Mouse (Mus musculus): ENCODE results near the gene Polg2.
A peak's percentile ranks its signal among the peaks of the same experiment; 100 is the strongest.
"Not testable (repeated sequence)": the region's sequence is repeated elsewhere in the genome, so short reads cannot be mapped to it uniquely, and the experiment has no call there.

The Polg2 gene

GRCm38 (mm10) chr11:106779388-106780088, at the start of gene Polg2:
Gene Polg2, minus strand, starts transcription at chr11:106779537.
- peak; percentile 91 to 92 for DNase-seq

DNA sequence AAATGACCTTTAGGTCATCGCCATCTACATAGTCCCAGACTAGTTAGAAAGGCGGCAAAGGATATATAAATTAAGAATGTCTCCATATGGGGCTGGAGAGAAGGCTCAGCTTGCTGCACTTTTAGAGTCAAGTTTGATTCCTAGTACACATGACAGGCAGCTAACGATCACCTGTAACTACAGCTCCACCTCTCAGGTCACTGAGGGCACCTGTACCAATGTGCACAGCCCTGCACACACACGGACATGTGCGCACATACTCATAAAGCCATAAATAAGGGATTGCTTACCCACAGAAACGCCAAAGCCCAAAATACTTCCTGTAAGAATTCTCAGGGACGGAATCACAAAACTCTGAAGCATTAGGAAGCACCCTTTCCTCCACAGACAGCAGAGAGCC, 48.7 kb upstream of the Polg2 start:
- DNase-seq = no peak

DNA sequence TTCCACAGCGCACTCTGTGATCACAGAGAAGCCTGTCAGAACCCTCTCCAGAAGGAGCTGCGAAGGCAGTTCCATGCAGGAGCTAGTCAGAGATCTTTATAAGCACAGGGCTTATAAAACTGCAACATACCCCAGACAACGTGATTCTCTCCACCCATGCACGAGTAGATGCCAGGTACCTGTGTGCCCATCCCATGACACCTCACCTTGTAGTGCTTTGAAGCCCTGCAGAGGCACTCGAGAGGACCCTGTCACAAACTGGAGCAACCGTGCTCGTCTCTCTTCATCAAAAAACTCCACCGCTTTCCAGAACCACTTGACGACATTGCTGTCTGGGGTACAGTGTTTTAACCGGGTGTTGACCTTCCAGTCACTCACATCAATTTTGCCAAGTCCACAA, 45.1 kb upstream of the Polg2 start:
- peak in 1 of 2 experiments; percentile 51 for DNase-seq

- DNase-seq = no peak
Observed at GRCm38 (mm10) chr11:106823741-106824140, 44.4 kb upstream of the Polg2 start.

- DNase-seq = peak; percentile 91 to 92
Observed at GRCm38 (mm10) chr11:106822911-106823310, 43.6 kb upstream of the Polg2 start.

- DNase-seq = peak; percentile 63 to 77
Observed at GRCm38 (mm10) chr11:106822491-106822890, 43.2 kb upstream of the Polg2 start.

GRCm38 (mm10) chr11:106821397-106821796, 42.1 kb upstream of the Polg2 start:
- peak; percentile 43 to 45 for DNase-seq

DNA sequence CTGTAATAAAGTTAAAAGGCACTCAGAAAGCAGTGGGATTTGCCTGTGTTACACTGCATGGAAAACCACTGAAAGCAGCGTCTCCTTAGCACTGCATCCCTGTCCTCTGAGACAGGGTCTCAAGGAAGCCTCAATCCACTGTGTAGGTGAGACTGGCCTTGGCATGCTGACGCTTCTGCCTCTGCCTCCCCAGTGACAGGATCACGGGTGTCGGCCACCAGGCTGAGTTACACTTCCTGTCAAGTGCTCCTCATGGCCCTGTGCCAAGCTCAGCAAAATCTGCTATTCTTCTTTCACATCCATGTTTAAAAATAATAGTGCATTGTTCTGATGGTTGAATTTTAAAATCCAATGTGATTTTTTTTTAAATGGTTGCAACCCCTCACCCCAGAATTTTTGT, 41.6 kb upstream of the Polg2 start:
- peak; percentile 55 to 74 for DNase-seq

DNA sequence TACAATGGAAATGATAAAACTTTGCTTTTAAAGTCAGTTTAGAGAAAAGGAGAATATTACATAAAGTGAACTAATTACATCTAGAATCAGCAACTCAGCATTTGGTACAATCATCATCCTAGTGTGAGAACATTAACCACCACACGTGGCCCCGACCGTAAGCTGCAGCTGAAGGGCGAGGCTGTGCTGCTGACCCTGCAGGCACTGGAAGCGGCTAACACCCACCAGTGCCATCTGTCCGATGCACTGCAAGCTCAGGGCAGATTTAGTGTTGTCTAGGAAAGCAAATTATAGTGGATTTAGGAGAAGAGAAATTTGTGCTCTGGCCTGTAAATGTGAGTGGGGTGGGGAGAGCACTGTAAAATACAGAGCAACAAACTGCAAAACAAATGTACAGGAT, 40.9 kb upstream of the Polg2 start:
- peak; percentile 60 to 62 for DNase-seq

GRCm38 (mm10) chr11:106819595-106819994, 40.3 kb upstream of the Polg2 start:
- DNase-seq = peak; percentile 61 to 69

DNA sequence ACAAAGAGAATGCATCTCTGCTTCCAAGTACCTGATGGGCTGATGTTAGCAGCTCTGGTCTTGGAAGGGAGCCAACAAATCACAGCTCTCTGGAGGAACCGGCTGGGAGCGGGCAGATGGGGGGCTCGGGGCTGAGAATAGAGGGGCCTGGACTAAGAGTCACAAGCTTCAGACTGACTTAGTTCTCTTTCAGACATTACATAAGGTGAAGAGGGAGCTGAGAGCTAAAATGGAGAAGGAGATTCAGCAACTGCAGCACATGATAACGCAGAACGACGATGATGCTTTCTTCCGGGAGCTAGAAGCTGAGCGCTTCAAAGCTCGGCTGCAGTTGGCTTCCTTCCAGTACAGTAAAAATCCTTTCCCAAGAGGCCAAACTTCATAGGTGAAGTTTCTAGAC, 39.0 kb upstream of the Polg2 start:
- DNase-seq = peak in 1 of 2 experiments; percentile 47

- peak; percentile 86 to 93 for DNase-seq
Observed at GRCm38 (mm10) chr11:106817808-106818207, 38.5 kb upstream of the Polg2 start.

GRCm38 (mm10) chr11:106817156-106817555, 37.8 kb upstream of the Polg2 start:
- no peak for DNase-seq

- no peak for DNase-seq
Observed at GRCm38 (mm10) chr11:106816316-106816715, 37.0 kb upstream of the Polg2 start.

DNA sequence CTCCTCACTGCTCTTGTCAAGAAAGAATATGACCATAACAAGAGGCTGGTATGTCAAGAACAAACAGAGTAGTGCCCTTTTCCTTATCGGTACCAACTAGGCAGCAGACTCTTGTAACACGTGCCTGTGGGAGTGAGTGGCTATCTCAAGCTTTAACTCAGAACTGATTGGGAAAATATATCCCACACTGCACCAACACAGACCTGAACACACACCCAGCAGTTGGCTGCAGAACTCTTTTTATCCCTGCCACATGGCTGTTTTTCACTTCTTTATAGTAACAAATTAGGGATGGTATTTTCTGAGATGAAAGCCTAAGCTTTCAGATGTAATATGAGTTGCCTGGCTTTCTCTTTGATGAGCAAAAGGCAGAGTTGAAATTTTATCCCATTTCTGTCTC, 36.4 kb upstream of the Polg2 start:
- no peak for DNase-seq

DNA sequence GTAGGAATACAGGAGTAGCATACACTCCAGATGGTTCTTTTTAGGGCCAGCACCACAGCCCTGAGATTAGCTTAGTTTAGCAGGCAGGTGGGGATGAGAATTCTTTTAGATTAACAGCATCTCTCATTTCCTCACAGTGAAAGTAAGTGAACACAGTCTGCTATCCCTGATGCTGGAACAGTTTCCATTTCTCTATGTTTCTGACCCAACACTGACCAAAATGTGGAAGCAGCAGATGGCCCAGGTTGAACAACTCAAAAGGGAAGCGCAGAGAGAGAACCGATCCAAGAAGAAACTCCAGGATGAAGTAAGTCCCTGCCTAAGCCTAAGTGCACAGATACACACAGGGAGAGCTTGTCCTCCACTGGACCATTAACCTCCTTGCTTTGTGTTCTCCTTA, 36.0 kb upstream of the Polg2 start:
- peak in 1 of 2 experiments; percentile 42 for DNase-seq

- peak; percentile 91 for DNase-seq
Observed at GRCm38 (mm10) chr11:106814601-106815320, 35.4 kb upstream of the Polg2 start.

- DNase-seq = no peak
Observed at GRCm38 (mm10) chr11:106812410-106813136, 33.2 kb upstream of the Polg2 start.

- not testable (repeated sequence) for DNase-seq
Observed at GRCm38 (mm10) chr11:106807442-106807841, 28.1 kb upstream of the Polg2 start.

DNA sequence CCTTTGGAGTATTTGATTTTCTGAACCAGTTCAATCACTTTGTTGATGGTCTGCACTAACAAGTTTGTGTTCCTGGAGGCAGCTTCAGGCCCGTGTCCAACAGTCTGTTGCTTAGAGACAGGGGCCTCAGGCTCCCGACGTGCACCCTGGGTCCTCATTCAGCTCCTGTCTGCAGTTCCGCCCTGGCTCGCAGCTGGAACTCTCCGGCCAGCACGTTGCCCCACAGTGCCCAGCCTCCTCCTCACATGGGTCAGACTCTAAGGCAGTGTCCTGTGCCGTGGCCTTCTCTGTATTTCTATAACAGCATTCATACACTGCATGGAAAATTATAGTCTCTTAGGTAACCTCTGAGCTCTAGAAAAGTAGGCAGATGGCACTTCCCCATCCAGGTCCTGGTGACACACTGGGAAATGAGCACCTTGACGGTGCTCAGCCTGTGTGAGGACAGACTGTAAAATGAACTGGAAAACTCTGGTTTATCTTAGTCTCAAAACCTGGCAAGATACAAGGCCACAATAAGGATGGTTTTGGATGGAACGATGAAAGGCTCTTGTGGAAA, 22.8 kb upstream of the Polg2 start:
- peak; percentile 57 to 60 for DNase-seq

DNA sequence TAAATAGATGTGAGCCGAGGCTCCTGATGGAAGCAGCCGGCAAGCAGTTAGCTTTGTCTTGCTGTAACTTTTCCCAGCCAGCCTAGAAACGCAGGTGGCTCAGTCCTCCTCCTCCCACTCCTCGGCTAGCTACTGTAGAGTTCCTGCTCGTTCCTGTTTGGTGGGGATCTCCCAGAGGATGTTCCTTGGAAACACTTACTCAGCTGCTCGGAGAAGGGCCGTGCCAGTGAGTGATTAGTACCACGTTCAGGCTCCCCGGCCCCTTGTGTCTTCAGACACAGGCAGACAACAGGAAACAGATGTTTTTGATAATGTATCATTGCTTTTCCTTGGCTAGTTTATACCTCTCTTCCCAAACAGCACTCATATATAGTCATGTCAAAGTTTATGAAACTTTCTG, 16.3 kb upstream of the Polg2 start:
- no peak for DNase-seq

DNA sequence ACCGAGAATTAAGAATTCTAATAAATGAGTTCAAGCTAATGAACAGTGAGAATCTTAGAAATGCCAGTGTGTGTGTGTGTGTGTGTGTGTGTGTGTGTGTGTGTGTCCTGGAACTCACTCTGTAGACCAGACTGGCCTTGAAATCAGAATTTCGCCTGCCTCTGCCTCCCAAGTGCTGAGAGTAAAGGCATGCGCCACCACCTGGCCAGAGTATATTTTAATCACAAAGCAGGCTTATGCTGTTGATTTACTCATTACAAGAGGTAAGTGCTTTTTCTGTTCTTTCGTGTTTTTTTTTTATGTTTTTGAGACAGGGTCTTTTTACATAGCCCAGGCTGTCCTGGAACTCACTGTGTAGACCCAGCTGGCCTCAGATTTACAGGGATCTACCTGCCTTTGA, 14.5 kb upstream of the Polg2 start:
- DNase-seq = no peak

GRCm38 (mm10) chr11:106789649-106790048, 10.3 kb upstream of the Polg2 start:
- DNase-seq = peak in 1 of 2 experiments; percentile 39

All from cerebellum, postnatal 25 days (tissue).